Mouse (Mus musculus): ENCODE data around the gene Spata5. TPM values are rescaled to one million over a fixed set of nuclear protein-coding genes. Genes with fewer than 3 reads are reported as not detected.
A peak's percentile ranks its signal among the peaks of the same experiment; 100 is the strongest.

Spata5 gene
- polyA plus RNA-seq, 1 experiment from 2014 or later, result 29.0 TPM

DNA sequence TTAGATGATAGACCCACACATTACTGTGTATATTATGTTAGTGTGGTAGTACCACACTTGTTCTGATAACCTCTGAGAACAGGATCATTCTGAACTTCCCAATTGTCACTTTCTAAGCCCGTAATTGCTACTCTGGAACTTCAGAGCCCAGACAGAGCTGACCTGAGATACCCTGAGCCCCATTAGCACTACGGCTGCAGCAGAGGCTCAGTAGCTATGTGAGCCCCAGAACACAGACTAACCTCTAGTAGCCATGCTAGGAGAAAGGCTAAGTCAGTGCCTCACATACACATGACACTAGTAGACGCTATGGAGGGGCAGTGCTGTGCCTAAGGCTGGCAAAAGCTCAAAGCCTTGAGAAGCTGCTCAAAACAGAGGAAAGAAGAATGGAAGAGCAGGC, 141.8 kb downstream of the Spata5 start:
- Histone ChIP-seq H3K36me3 (ENCODE audit: control insufficient read depth, insufficient read depth, low read length) (no peaks in the 10 kb centered on the region), H3K9me3 (ENCODE audit: control insufficient read depth, low read length) (no peaks in the 10 kb centered on the region), H3K27me3 (replicated peaks; ENCODE audit: control insufficient read depth, insufficient read depth, low read length) (no peaks in the 10 kb centered on the region), H3K4me3 (ENCODE audit: low read depth, low read length) (no peak overlapping the region), H3K4me1 (ENCODE audit: control insufficient read depth, insufficient read depth, low read length) (peaks cover 12% of the 10 kb centered on the region), H3K27ac (replicated peaks; ENCODE audit: low read depth, low read length) (no peak overlapping the region), H3K9ac (ENCODE audit: low read depth, low read length) (no peak overlapping the region), H3K4me2 (ENCODE audit: low read depth, low read length) (no peak overlapping the region)
- WGBS, result 88% methylated on average over 3 of the region's 3 CpGs
- DNase-seq (ENCODE audit: low spot score) (no peak), ATAC-seq (ENCODE audit: low read depth) (no peak)

DNA sequence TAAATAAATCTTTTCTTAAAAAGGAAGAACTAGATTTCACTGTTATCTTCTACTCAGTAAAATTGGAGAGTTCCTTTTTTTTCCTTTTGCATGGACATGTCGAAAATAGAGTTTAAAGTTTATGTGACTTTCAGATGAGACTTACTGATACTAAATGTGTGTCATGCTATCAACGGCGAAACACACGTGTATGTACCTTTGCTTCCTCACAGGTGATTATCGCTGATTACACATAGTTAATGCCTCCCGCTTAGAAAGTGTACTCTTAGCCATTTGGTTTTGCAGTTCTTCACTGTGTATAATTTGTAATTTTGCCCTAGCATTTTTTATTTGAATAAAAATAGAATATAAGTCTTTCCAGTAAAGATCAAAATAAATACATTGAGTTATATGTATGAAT, 146.4 kb downstream of the Spata5 start:
- DNase-seq (ENCODE audit: low spot score), result no peak
- Histone ChIP-seq H3K27ac (replicated peaks; ENCODE audit: low read depth, low read length) (no peak overlapping the region), H3K27me3 (replicated peaks; ENCODE audit: control insufficient read depth, insufficient read depth, low read length) (no peaks in the 10 kb centered on the region), H3K9me3 (ENCODE audit: control insufficient read depth, low read length) (no peaks in the 10 kb centered on the region), H3K9ac (ENCODE audit: low read depth, low read length) (no peak overlapping the region), H3K4me2 (ENCODE audit: low read depth, low read length) (no peak overlapping the region), H3K36me3 (ENCODE audit: control insufficient read depth, insufficient read depth, low read length) (no peaks in the 10 kb centered on the region), H3K4me1 (ENCODE audit: control insufficient read depth, insufficient read depth, low read length) (peaks cover 19% of the 10 kb centered on the region), H3K4me3 (ENCODE audit: low read depth, low read length) (no peak overlapping the region)
- 95% methylated on average over 6 of the region's 6 CpGs for WGBS
- no peak for ATAC-seq (ENCODE audit: low read depth)

DNA sequence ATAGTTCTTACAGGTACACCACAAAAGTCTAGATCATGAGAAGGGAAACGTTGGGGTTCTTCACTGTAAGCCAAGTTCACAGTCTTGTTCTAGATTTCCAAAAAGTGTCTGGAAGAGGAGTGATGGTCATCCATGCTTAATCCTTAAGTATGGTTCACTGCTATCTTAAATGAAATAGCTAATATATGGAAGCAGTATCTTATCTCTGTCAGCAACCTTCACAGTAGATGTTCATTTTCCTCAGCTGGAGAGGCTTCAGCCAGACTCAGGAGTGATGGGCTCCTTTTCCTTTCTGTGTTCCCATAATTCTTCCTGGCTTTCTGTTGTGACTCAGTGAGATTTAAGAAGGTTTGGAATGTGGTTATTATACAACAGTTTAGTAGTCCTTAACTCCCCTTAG, 147.8 kb downstream of the Spata5 start:
- no peak overlapping the region for H3K27ac ChIP-seq (replicated peaks; ENCODE audit: low read depth, low read length)
- H3K9me3 ChIP-seq (ENCODE audit: control insufficient read depth, low read length), result no peaks in the 10 kb centered on the region
- no peak overlapping the region for H3K4me2 ChIP-seq (ENCODE audit: low read depth, low read length)
- no peak overlapping the region for H3K4me3 ChIP-seq (ENCODE audit: low read depth, low read length)
- no peak overlapping the region for H3K9ac ChIP-seq (ENCODE audit: low read depth, low read length)
- DNase-seq (ENCODE audit: low spot score) (no peak), ATAC-seq (ENCODE audit: low read depth) (no peak)
- no peaks in the 10 kb centered on the region for H3K27me3 ChIP-seq (replicated peaks; ENCODE audit: control insufficient read depth, insufficient read depth, low read length)
- 85% methylated on average over 1 of the region's 1 CpGs for WGBS
- peaks cover 19% of the 10 kb centered on the region for H3K4me1 ChIP-seq (ENCODE audit: control insufficient read depth, insufficient read depth, low read length)
- H3K36me3 ChIP-seq (ENCODE audit: control insufficient read depth, insufficient read depth, low read length), result no peaks in the 10 kb centered on the region

DNA sequence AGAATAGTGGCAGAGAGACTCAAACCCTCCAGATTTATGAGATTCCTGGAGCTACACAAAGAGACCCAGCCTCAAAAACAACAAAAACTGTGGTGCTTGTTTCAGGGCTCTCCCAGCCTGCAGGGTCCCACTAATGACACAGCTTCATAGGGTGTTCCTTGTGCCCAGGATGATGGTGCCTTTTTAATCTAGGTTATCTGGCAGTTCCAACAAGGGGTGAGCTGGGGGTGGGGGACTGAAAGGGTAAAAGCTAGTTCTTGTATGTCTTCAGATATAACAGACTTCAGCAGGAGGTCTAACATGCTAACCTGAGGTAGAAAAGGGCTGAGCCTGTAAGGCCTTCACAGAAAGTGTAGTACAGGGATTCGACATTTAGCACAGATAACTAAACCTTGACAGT, 149.1 kb downstream of the Spata5 start:
- 81% methylated on average over 1 of the region's 1 CpGs for WGBS

DNA sequence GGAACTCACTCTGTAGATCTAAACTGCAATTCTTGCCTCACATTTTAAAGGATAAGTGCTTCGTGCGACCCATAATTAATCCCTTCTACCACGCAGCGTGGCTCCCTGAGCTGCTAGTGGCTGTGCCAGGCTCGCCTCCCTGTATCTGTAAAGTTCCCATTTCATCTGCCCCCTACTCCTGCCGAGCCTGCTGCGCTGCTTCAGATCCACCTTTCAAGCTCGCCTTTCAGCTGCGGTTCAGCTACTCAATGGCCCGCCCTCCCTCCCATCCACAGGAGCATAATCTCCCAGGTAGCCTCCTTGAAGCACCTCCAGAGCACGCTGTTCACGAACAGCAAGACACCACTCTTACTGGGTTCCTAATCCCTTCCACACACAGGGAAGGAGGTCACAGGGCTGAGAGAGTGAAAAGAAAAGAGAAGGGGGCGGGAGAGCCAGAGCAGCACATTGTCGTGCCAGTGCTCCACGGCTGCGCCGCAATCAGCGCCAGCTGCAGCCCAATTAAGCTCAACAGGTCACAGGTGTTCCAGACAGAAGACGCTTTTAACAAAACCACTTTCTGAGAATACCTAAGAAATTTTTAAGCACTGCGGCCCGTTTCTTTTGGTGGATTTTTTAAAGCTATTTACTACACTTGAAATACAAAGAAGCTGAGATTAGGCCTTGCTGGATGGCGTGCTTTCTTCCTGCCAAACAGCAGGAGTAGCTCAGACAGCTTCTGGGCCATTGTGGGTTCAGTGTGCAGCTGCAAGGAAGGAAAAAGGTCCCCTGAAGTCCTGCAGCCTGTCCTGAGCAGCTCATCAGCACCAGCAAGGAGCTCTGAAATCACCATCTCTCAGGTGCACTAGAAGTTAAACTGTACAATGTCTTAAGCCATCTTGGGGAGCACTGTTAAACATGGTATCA, 150.2 kb downstream of the Spata5 start:
- Histone ChIP-seq H3K27ac (replicated peaks; ENCODE audit: low read depth, low read length) (peak overlapping the region; percentile 48; the same call in 1 of the 2 replicates), H3K4me1 (ENCODE audit: control insufficient read depth, insufficient read depth, low read length) (peaks cover 15% of the 10 kb centered on the region), H3K4me3 (ENCODE audit: low read depth, low read length) (no peak overlapping the region), H3K36me3 (ENCODE audit: control insufficient read depth, insufficient read depth, low read length) (no peaks in the 10 kb centered on the region; the same call in 1 of the 2 replicates), H3K9me3 (ENCODE audit: control insufficient read depth, low read length) (no peaks in the 10 kb centered on the region), H3K4me2 (ENCODE audit: low read depth, low read length) (peak overlapping the region; percentile 38), H3K27me3 (replicated peaks; ENCODE audit: control insufficient read depth, insufficient read depth, low read length) (no peaks in the 10 kb centered on the region), H3K9ac (ENCODE audit: low read depth, low read length) (peak overlapping the region; percentile 31; the same call in 1 of the 2 replicates)
- peak; percentile 96 for ATAC-seq (ENCODE audit: low read depth)
- peak; percentile 70 for DNase-seq (ENCODE audit: low spot score)
- 24% methylated on average over 22 of the region's 22 CpGs for WGBS

More for the DNA sequence above, 149.1 kb downstream of the Spata5 start:
- DNase-seq (ENCODE audit: low spot score) (no peak), ATAC-seq (ENCODE audit: low read depth) (no peak)
- H3K4me3 ChIP-seq (ENCODE audit: low read depth, low read length), result no peak overlapping the region
- no peak overlapping the region for H3K9ac ChIP-seq (ENCODE audit: low read depth, low read length)
- no peaks in the 10 kb centered on the region for H3K9me3 ChIP-seq (ENCODE audit: control insufficient read depth, low read length)
- no peaks in the 10 kb centered on the region for H3K27me3 ChIP-seq (replicated peaks; ENCODE audit: control insufficient read depth, insufficient read depth, low read length)
- peaks cover 19% of the 10 kb centered on the region for H3K4me1 ChIP-seq (ENCODE audit: control insufficient read depth, insufficient read depth, low read length)
- no peak overlapping the region for H3K4me2 ChIP-seq (ENCODE audit: low read depth, low read length)
- H3K36me3 ChIP-seq (ENCODE audit: control insufficient read depth, insufficient read depth, low read length), result no peaks in the 10 kb centered on the region
- no peak overlapping the region for H3K27ac ChIP-seq (replicated peaks; ENCODE audit: low read depth, low read length)

DNA sequence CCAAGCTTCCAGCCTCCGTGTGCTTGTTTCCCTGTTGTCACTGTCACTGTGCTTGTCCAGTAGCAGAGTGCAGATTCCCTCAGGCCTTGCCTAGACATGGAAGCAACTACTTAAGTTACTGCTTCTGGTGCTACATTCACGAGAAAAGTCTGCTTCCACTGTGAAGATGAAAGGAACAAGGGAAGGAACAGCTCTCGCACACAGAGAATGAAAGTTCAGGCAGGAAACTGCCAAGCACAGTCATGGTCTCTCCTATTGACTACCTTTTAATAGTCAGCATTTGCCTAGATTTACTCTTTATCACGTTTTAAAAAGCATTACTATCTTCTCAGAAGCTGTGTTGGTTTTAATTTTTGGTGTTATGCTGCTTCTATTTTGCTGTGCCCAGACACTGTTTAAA, 151.9 kb downstream of the Spata5 start:
- no peak overlapping the region for H3K4me2 ChIP-seq (ENCODE audit: low read depth, low read length)
- H3K4me1 ChIP-seq (ENCODE audit: control insufficient read depth, insufficient read depth, low read length), result peaks cover 15% of the 10 kb centered on the region
- no peaks in the 10 kb centered on the region for H3K9me3 ChIP-seq (ENCODE audit: control insufficient read depth, low read length)
- 34% methylated on average over 4 of the region's 4 CpGs for WGBS
- no peaks in the 10 kb centered on the region; the same call in 1 of the 2 replicates for H3K36me3 ChIP-seq (ENCODE audit: control insufficient read depth, insufficient read depth, low read length)
- H3K4me3 ChIP-seq (ENCODE audit: low read depth, low read length), result no peak overlapping the region
- DNase-seq (ENCODE audit: low spot score) (no peak), ATAC-seq (ENCODE audit: low read depth) (no peak)
- no peak overlapping the region for H3K9ac ChIP-seq (ENCODE audit: low read depth, low read length)
- no peaks in the 10 kb centered on the region for H3K27me3 ChIP-seq (replicated peaks; ENCODE audit: control insufficient read depth, insufficient read depth, low read length)
- H3K27ac ChIP-seq (replicated peaks; ENCODE audit: low read depth, low read length), result no peak overlapping the region

DNA sequence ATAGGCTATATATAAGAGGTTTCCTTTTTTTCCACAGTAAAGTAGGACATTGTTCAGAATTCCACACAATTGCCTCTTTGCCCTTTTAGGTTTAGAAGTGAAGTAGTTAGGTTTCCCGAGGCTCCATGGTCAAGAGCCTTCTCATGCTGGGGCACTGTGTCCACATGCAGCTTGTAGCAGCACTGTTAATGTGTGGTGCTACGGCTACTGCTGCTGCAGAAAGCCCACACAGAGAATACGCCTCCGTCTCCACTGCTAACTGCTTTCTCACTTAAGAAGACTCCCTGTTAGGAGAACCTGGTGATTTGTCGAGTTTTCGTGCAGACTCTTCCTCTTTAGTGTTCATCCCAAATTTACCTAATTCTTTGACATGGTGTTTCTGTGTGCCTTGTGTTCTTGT, 152.4 kb downstream of the Spata5 start:
- Histone ChIP-seq H3K4me3 (ENCODE audit: low read depth, low read length) (no peak overlapping the region), H3K9me3 (ENCODE audit: control insufficient read depth, low read length) (no peaks in the 10 kb centered on the region), H3K36me3 (ENCODE audit: control insufficient read depth, insufficient read depth, low read length) (no peaks in the 10 kb centered on the region; the same call in 1 of the 2 replicates), H3K27ac (replicated peaks; ENCODE audit: low read depth, low read length) (no peak overlapping the region), H3K4me1 (ENCODE audit: control insufficient read depth, insufficient read depth, low read length) (peaks cover 15% of the 10 kb centered on the region), H3K27me3 (replicated peaks; ENCODE audit: control insufficient read depth, insufficient read depth, low read length) (no peaks in the 10 kb centered on the region), H3K4me2 (ENCODE audit: low read depth, low read length) (no peak overlapping the region), H3K9ac (ENCODE audit: low read depth, low read length) (no peak overlapping the region)
- DNase-seq (ENCODE audit: low spot score), result no peak
- 77% methylated on average over 6 of the region's 6 CpGs for WGBS
- no peak for ATAC-seq (ENCODE audit: low read depth)

DNA sequence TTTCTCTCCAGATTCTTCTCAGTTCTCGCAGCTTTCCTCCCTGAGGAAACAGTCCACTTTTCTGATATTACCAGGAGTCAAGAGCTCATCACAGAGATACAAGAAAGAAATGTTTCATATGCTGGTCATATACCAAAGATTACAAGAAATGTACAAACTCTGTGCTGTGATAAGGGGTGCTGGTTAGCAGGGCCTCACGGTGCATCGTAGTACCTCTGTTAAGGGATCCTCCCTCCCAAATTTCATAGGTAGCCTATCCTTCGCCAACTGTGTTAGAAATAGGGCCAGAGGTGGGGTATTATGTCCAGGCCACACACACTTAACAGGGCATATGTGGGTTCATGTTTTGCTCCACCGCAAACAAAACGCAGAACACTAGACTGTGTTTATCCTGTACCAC, 157.1 kb downstream of the Spata5 start:
- WGBS, result 95% methylated on average over 6 of the region's 6 CpGs
- Histone ChIP-seq H3K36me3 (ENCODE audit: control insufficient read depth, insufficient read depth, low read length) (peaks cover 13% of the 10 kb centered on the region), H3K9me3 (ENCODE audit: control insufficient read depth, low read length) (no peaks in the 10 kb centered on the region), H3K4me2 (ENCODE audit: low read depth, low read length) (no peak overlapping the region), H3K4me3 (ENCODE audit: low read depth, low read length) (no peak overlapping the region), H3K27ac (replicated peaks; ENCODE audit: low read depth, low read length) (no peak overlapping the region), H3K27me3 (replicated peaks; ENCODE audit: control insufficient read depth, insufficient read depth, low read length) (no peaks in the 10 kb centered on the region), H3K4me1 (ENCODE audit: control insufficient read depth, insufficient read depth, low read length) (no peaks in the 10 kb centered on the region), H3K9ac (ENCODE audit: low read depth, low read length) (no peak overlapping the region)
- no peak for ATAC-seq (ENCODE audit: low read depth)
- DNase-seq (ENCODE audit: low spot score), result no peak

DNA sequence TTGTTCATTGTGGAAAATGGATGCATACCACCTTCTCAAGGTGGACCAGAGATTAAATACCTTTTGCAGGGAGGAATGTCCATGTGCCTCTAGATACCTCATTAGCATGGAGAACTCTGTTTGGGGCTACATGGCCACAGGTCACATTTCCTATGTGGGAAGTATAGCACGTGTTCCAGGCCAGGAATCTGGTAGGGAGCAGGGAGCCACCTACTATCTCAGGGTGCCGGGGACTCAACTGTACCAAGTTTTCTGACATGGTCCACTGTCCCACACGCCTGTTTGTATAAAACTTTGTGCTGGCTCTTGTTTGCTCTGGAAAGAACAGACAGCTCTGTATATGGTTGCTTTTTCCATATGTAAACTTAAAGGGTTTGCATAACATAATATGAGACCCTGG, 158.0 kb downstream of the Spata5 start:
- Histone ChIP-seq H3K9ac (ENCODE audit: low read depth, low read length) (no peak overlapping the region), H3K27ac (replicated peaks; ENCODE audit: low read depth, low read length) (no peak overlapping the region), H3K9me3 (ENCODE audit: control insufficient read depth, low read length) (no peaks in the 10 kb centered on the region), H3K4me3 (ENCODE audit: low read depth, low read length) (no peak overlapping the region), H3K4me1 (ENCODE audit: control insufficient read depth, insufficient read depth, low read length) (no peaks in the 10 kb centered on the region), H3K27me3 (replicated peaks; ENCODE audit: control insufficient read depth, insufficient read depth, low read length) (no peaks in the 10 kb centered on the region), H3K36me3 (ENCODE audit: control insufficient read depth, insufficient read depth, low read length) (peaks cover 13% of the 10 kb centered on the region), H3K4me2 (ENCODE audit: low read depth, low read length) (no peak overlapping the region)
- WGBS, result 85% methylated on average over 3 of the region's 3 CpGs
- DNase-seq (ENCODE audit: low spot score), result no peak
- no peak for ATAC-seq (ENCODE audit: low read depth)

All from embryonic facial prominence, embryonic 14.5 days (tissue).